Mouse (Mus musculus): ENCODE measurements around the gene Olfr464. TPM values are rescaled to one million over a fixed set of nuclear protein-coding genes. Genes with fewer than 3 reads are reported as not detected.
"Not testable (repeated sequence)": the region's sequence is repeated elsewhere in the genome, so short reads cannot be mapped to it uniquely, and the experiment has no call there.

Gene Olfr464
- polyA plus RNA-seq, 1 experiment from 2014 or later: not detected

- Histone ChIP-seq H3K4me1 (ENCODE audit: control insufficient read depth, insufficient read depth, low read length) (no peaks in the 10 kb centered on the region), H3K36me3 (ENCODE audit: control insufficient read depth, insufficient read depth, low read length) (no peaks in the 10 kb centered on the region), H3K27ac (ENCODE audit: low read depth, low read length) (no peak overlapping the region), H3K9ac (ENCODE audit: low read depth, low read length) (no peak overlapping the region), H3K9me3 (ENCODE audit: control insufficient read depth, low read length) (no peaks in the 10 kb centered on the region), H3K4me3 (ENCODE audit: low read length) (no peak overlapping the region), H3K27me3 (ENCODE audit: control insufficient read depth, insufficient read depth, low read length) (0 out of 2 replicates have a peak, but pooled peaks cover 2% of the 10 kb centered on the region), H3K4me2 (replicated peaks; ENCODE audit: low read depth, low read length) (no peak overlapping the region)
- WGBS: 44% methylated on average over 9 of the region's 9 CpGs
- no peak for ATAC-seq (ENCODE audit: low FRiP score, low TSS enrichment)
These were observed 40.9 kb downstream of the Olfr464 start for GRCm38 (mm10) chr11:87879826-87880225.

- Histone ChIP-seq H3K9me3 (ENCODE audit: control insufficient read depth, low read length) (no peaks in the 10 kb centered on the region), H3K9ac (ENCODE audit: low read depth, low read length) (no peak within 1 kb of the TSS), H3K4me3 (ENCODE audit: low read length) (no peak within 1 kb of the TSS), H3K4me2 (replicated peaks; ENCODE audit: low read depth, low read length) (no peak within 1 kb of the TSS), H3K27me3 (ENCODE audit: control insufficient read depth, insufficient read depth, low read length) (0 out of 2 replicates have a peak, but pooled peaks cover 2% of the 10 kb centered on the region), H3K4me1 (ENCODE audit: control insufficient read depth, insufficient read depth, low read length) (0 out of 2 replicates have a peak, but pooled peaks cover 4% of the 10 kb centered on the region), H3K36me3 (ENCODE audit: control insufficient read depth, insufficient read depth, low read length) (no peaks in the 10 kb centered on the region), H3K27ac (ENCODE audit: low read depth, low read length) (no peak within 1 kb of the TSS)
- 85% methylated on average over 6 of the region's 6 CpGs for WGBS
- ATAC-seq (ENCODE audit: low FRiP score, low TSS enrichment): no peak
These were observed 45.3 kb downstream of the Olfr464 start, which contains the start of gene Epx for GRCm38 (mm10) chr11:87875436-87875835. Gene Epx, minus strand, starts transcription at chr11:87875536.

GRCm38 (mm10) chr11:87871766-87872165 is 49.0 kb downstream of the Olfr464 start:
- no peaks in the 10 kb centered on the region for H3K36me3 ChIP-seq (ENCODE audit: control insufficient read depth, insufficient read depth, low read length)
- no peak overlapping the region for H3K4me2 ChIP-seq (replicated peaks; ENCODE audit: low read depth, low read length)
- no peak overlapping the region for H3K9ac ChIP-seq (ENCODE audit: low read depth, low read length)
- no peak for ATAC-seq (ENCODE audit: low FRiP score, low TSS enrichment)
- H3K27ac ChIP-seq (ENCODE audit: low read depth, low read length): no peak overlapping the region
- WGBS: 46% methylated on average over 8 of the region's 8 CpGs
- H3K27me3 ChIP-seq (ENCODE audit: control insufficient read depth, insufficient read depth, low read length): 0 out of 2 replicates have a peak, but pooled peaks cover 2% of the 10 kb centered on the region
- no peaks in the 10 kb centered on the region for H3K9me3 ChIP-seq (ENCODE audit: control insufficient read depth, low read length)
- 0 out of 2 replicates have a peak, but pooled peaks cover 4% of the 10 kb centered on the region for H3K4me1 ChIP-seq (ENCODE audit: control insufficient read depth, insufficient read depth, low read length)
- no peak overlapping the region for H3K4me3 ChIP-seq (ENCODE audit: low read length)

- Histone ChIP-seq H3K9ac (ENCODE audit: low read depth, low read length) (no peak overlapping the region), H3K4me2 (replicated peaks; ENCODE audit: low read depth, low read length) (no peak overlapping the region), H3K4me1 (ENCODE audit: control insufficient read depth, insufficient read depth, low read length) (0 out of 2 replicates have a peak, but pooled peaks cover 4% of the 10 kb centered on the region), H3K9me3 (ENCODE audit: control insufficient read depth, low read length) (no peaks in the 10 kb centered on the region), H3K27me3 (ENCODE audit: control insufficient read depth, insufficient read depth, low read length) (no peaks in the 10 kb centered on the region), H3K4me3 (ENCODE audit: low read length) (no peak overlapping the region), H3K27ac (ENCODE audit: low read depth, low read length) (no peak overlapping the region), H3K36me3 (ENCODE audit: control insufficient read depth, insufficient read depth, low read length) (no peaks in the 10 kb centered on the region)
- WGBS: 74% methylated on average over 2 of the region's 2 CpGs
- ATAC-seq (ENCODE audit: low FRiP score, low TSS enrichment): no peak
These were observed 50.7 kb downstream of the Olfr464 start for GRCm38 (mm10) chr11:87870096-87870495.

GRCm38 (mm10) chr11:87866891-87867290 is 53.9 kb downstream of the Olfr464 start:
- not testable (repeated sequence) for H3K4me2 ChIP-seq (replicated peaks; ENCODE audit: low read depth, low read length); H3K36me3 ChIP-seq (ENCODE audit: control insufficient read depth, insufficient read depth, low read length); ATAC-seq (ENCODE audit: low FRiP score, low TSS enrichment); H3K4me1 ChIP-seq (ENCODE audit: control insufficient read depth, insufficient read depth, low read length); H3K27me3 ChIP-seq (ENCODE audit: control insufficient read depth, insufficient read depth, low read length); H3K9ac ChIP-seq (ENCODE audit: low read depth, low read length); H3K9me3 ChIP-seq (ENCODE audit: control insufficient read depth, low read length); H3K4me3 ChIP-seq (ENCODE audit: low read length); H3K27ac ChIP-seq (ENCODE audit: low read depth, low read length)
- 90% methylated on average over 1 of the region's 2 CpGs for WGBS

Other genes with a start within 250 kb of the Olfr464 start
- 188 and 200 TPM in 2 replicates for gene Supt4a, start 183.4 kb downstream of the Olfr464 start, polyA plus RNA-seq (2014; fragmentation: Nextera tagmentation; extraction: Ambion mirVana)
- 3.0 and 4.2 TPM in 2 replicates for gene Tspoap1, start 160.4 kb downstream of the Olfr464 start, polyA plus RNA-seq (2014; fragmentation: Nextera tagmentation; extraction: Ambion mirVana)
- 0.41 TPM in 1 of 2 replicates, not detected in the other for gene Mpo, start 127.4 kb downstream of the Olfr464 start, polyA plus RNA-seq (2014; fragmentation: Nextera tagmentation; extraction: Ambion mirVana)
- gene Lpo, start 92.7 kb downstream of the Olfr464 start, polyA plus RNA-seq (2014; fragmentation: Nextera tagmentation; extraction: Ambion mirVana): 0.10 TPM in 1 of 2 replicates, not detected in the other
- 10.0 and 15.6 TPM in 2 replicates for gene Mks1, start 67.8 kb downstream of the Olfr464 start, polyA plus RNA-seq (2014; fragmentation: Nextera tagmentation; extraction: Ambion mirVana)
- gene Epx, start 45.4 kb downstream of the Olfr464 start, polyA plus RNA-seq (2014; fragmentation: Nextera tagmentation; extraction: Ambion mirVana): 0.07 and 0.08 TPM in 2 replicates
- not detected in 2 replicates for gene Olfr462, start 28.7 kb downstream of the Olfr464 start, polyA plus RNA-seq (2014; fragmentation: Nextera tagmentation; extraction: Ambion mirVana)
- gene Olfr463, start 23.6 kb downstream of the Olfr464 start, polyA plus RNA-seq (2014; fragmentation: Nextera tagmentation; extraction: Ambion mirVana): not detected in 2 replicates
- gene Dynll2, start 66.6 kb upstream of the Olfr464 start, polyA plus RNA-seq (2014; fragmentation: Nextera tagmentation; extraction: Ambion mirVana): 18.7 and 23.6 TPM in 2 replicates
- 273 and 432 TPM in 2 replicates for gene Srsf1, start 126.4 kb upstream of the Olfr464 start, polyA plus RNA-seq (2014; fragmentation: Nextera tagmentation; extraction: Ambion mirVana)
- 39.4 and 50.7 TPM in 2 replicates for gene Vezf1, start 147.3 kb upstream of the Olfr464 start, polyA plus RNA-seq (2014; fragmentation: Nextera tagmentation; extraction: Ambion mirVana)
- gene Cuedc1, start 177.1 kb upstream of the Olfr464 start, polyA plus RNA-seq (2014; fragmentation: Nextera tagmentation; extraction: Ambion mirVana): 13.2 and 17.0 TPM in 2 replicates